9 mouse cellular contexts compared by ENCODE assay signal in genomic region chr11:58211062-58211681, GRCm38 (mm10). TPM values are rescaled to one million over a fixed set of nuclear protein-coding genes. Genes with fewer than 3 reads are reported as not detected.
DNase-seq lines count a peak whose midpoint lies in the region; ATAC-seq and TF ChIP-seq lines count a peak whose summit lies in the region.
"Had no signal": no experiment of that assay in that cellular context is flagged by ENCODE, and none has a peak within 500 bp of the region (broad histone marks: within the 10 kb centered on the region; RNA-seq: fewer than 3 reads in every experiment).

No protein-coding gene starts in this region.

- 22% methylated on average over 9 of the region's 9 CpGs for WGBS in spleen, adult 2 months
- WGBS in liver, embryonic 12.5 days (ENCODE audit: insufficient replicate concordance): 17% methylated on average over 9 of the region's 9 CpGs

- no peaks in the 10 kb centered on the region for H3K27me3 ChIP-seq in spleen, adult 2 months (ENCODE audit: control insufficient read depth, insufficient read depth, low read length)
- no peaks in the 10 kb centered on the region; the same call in 1 of the 2 replicates for H3K27me3 ChIP-seq in liver, embryonic 12.5 days (replicated peaks)

- no peak for ATAC-seq in liver, embryonic 12.5 days
- ATAC-seq in frontal cortex, adult (ENCODE audit: low TSS enrichment): no peak

- TF ChIP-seq POLR2A in spleen, adult 2 months (IDR thresholded peaks at IDR 0.05; ENCODE audit: low read depth, low read length): no peak

- H3K27ac ChIP-seq in spleen, adult 2 months (ENCODE audit: insufficient read depth, low read length): peak overlapping the region; percentile 49; the same call in 1 of the 2 replicates
- H3K27ac ChIP-seq in liver, embryonic 12.5 days: peak overlapping the region; percentile 63

- 0 out of 2 replicates have a peak overlapping the region, but pooled peaks have one; percentile 23 for H3K9ac ChIP-seq in liver, embryonic 12.5 days

- peaks cover 8% of the 10 kb centered on the region for H3K36me3 ChIP-seq in spleen, adult 2 months (ENCODE audit: control insufficient read depth, insufficient read depth, low read length)
- H3K36me3 ChIP-seq in liver, embryonic 12.5 days: no peaks in the 10 kb centered on the region

- DNase-seq in embryo, embryonic 9.5 days (ENCODE audit: extremely low spot score): peak; percentile 12
- no peak for DNase-seq in embryo, embryonic 10 days (ENCODE audit: low spot score)
- no peak for DNase-seq in spleen, adult 2 months (ENCODE audit: low read depth in 1 of 2, low spot score in 2 of 2)
- no peak for DNase-seq in spleen, postnatal 4 days (ENCODE audit: low spot score in 2 of 2)
- no peak for DNase-seq in adrenal gland, adult 2 months
- no peak for DNase-seq in left cerebral cortex, adult 11 months (ENCODE audit: low spot score)
- DNase-seq: lung, adult 2 months had no signal

- H3K4me2 ChIP-seq in liver, embryonic 12.5 days: peak overlapping the region; percentile 33

- no peak overlapping the region for H3K4me3 ChIP-seq in spleen, adult 2 months (ENCODE audit: extremely low read depth, insufficient read depth, insufficient read length)
- H3K4me3 ChIP-seq in liver, embryonic 12.5 days: no peak overlapping the region

- peaks cover 19% of the 10 kb centered on the region; the same call in 1 of the 2 replicates for H3K4me1 ChIP-seq in spleen, adult 2 months (ENCODE audit: control insufficient read depth, insufficient read depth, insufficient read length)
- H3K4me1 ChIP-seq in liver, embryonic 12.5 days: peaks cover 52% of the 10 kb centered on the region

- no peaks in the 10 kb centered on the region for H3K9me3 ChIP-seq in liver, embryonic 12.5 days (replicated peaks)

- TF ChIP-seq CTCF in spleen, adult 2 months (IDR thresholded peaks at IDR 0.05; ENCODE audit: extremely low read depth, insufficient read depth, insufficient read length, insufficient replicate concordance): no peak

RNA-seq across cellular contexts. Expression of gene Irgm2, which starts 11.8 kb away (rescaled TPM):
- polyA plus RNA-seq in spleen, adult 2 months (2012; rRNA removed): 18.3 and 21.1 TPM in 2 replicates
- 2.9 and 3.0 TPM in 2 replicates for polyA plus RNA-seq in liver, embryonic 12.5 days (2016; fragmentation: Nextera tagmentation; extraction: Ambion mirVana)
- total RNA-seq in adrenal gland, adult 2 months (2021): 10 to 100 TPM; 11.3 to 14.5 TPM
- 8.5 and 12.6 TPM in 2 replicates for polyA plus RNA-seq in adrenal gland, adult 2 months (2012; rRNA removed)

RNA-seq across cellular contexts. Expression of gene Igtp, which starts 11.8 kb away (rescaled TPM):
- 25.4 and 27.3 TPM in 2 replicates for polyA plus RNA-seq in spleen, adult 2 months (2012; rRNA removed)
- 6.3 and 6.4 TPM in 2 replicates for polyA plus RNA-seq in liver, embryonic 12.5 days (2016; fragmentation: Nextera tagmentation; extraction: Ambion mirVana)
- total RNA-seq in adrenal gland, adult 2 months (2021): 10 to 100 TPM; 18.2 to 22.0 TPM
- polyA plus RNA-seq in adrenal gland, adult 2 months (2012; rRNA removed): 8.6 and 10.2 TPM in 2 replicates

RNA-seq across cellular contexts. Expression of gene Mrpl22, which starts 39.7 kb away (rescaled TPM):
- polyA plus RNA-seq in spleen, adult 2 months (2012; rRNA removed): 15.5 and 15.9 TPM in 2 replicates
- polyA plus RNA-seq in liver, embryonic 12.5 days (2016; fragmentation: Nextera tagmentation; extraction: Ambion mirVana): 129 and 137 TPM in 2 replicates
- total RNA-seq in adrenal gland, adult 2 months (2021): 10 to 100 TPM; 83.9 to 89.2 TPM
- 25.2 and 33.4 TPM in 2 replicates for polyA plus RNA-seq in adrenal gland, adult 2 months (2012; rRNA removed)

RNA-seq across cellular contexts. Expression of gene Gemin5, which starts 42.8 kb away (rescaled TPM):
- polyA plus RNA-seq in spleen, adult 2 months (2012; rRNA removed): 6.1 and 6.9 TPM in 2 replicates
- polyA plus RNA-seq in liver, embryonic 12.5 days (2016; fragmentation: Nextera tagmentation; extraction: Ambion mirVana): 25.4 and 26.0 TPM in 2 replicates
- 10 to 100 TPM; 21.2 to 21.4 TPM for total RNA-seq in adrenal gland, adult 2 months (2021)
- 8.4 and 9.1 TPM in 2 replicates for polyA plus RNA-seq in adrenal gland, adult 2 months (2012; rRNA removed)
